Mouse (Mus musculus): ENCODE data around the gene Stk10. TPM values are rescaled to one million over a fixed set of nuclear protein-coding genes. Genes with fewer than 3 reads are reported as not detected.

Stk10 gene
- polyA plus RNA-seq, 1 experiment: 32.9 TPM

GRCm38 (mm10) chr11:32563660-32564059 lies 30.6 kb downstream of the Stk10 start:
- H3K27ac ChIP-seq (ENCODE audit: insufficient read depth, low read depth, low read length): peak overlapping the region; percentile 14
- TF ChIP-seq POLR2A (IDR thresholded peaks at IDR 0.05; ENCODE audit: borderline replicate concordance, low read depth, low read length) (no peak), CTCF (IDR thresholded peaks at IDR 0.05; ENCODE audit: low read depth, low read length) (no peak)
- H3K4me1 ChIP-seq (ENCODE audit: control insufficient read depth, insufficient read depth, low read length): peaks cover 73% of the 10 kb centered on the region
- H3K4me3 ChIP-seq (ENCODE audit: insufficient read depth, low read length): no peak overlapping the region

- Histone ChIP-seq H3K4me1 (ENCODE audit: control insufficient read depth, insufficient read depth, low read length) (peaks cover 67% of the 10 kb centered on the region), H3K27ac (ENCODE audit: insufficient read depth, low read depth, low read length) (peak overlapping the region; percentile 35), H3K4me3 (ENCODE audit: insufficient read depth, low read length) (no peak overlapping the region)
- TF ChIP-seq CTCF (IDR thresholded peaks at IDR 0.05; ENCODE audit: low read depth, low read length): no peak
- TF ChIP-seq POLR2A (IDR thresholded peaks at IDR 0.05; ENCODE audit: borderline replicate concordance, low read depth, low read length): no peak
These were observed 31.5 kb downstream of the Stk10 start for GRCm38 (mm10) chr11:32564629-32565028.

GRCm38 (mm10) chr11:32565088-32565487 lies 32.0 kb downstream of the Stk10 start:
- no peak overlapping the region for H3K4me3 ChIP-seq (ENCODE audit: insufficient read depth, low read length)
- H3K27ac ChIP-seq (ENCODE audit: insufficient read depth, low read depth, low read length): peak overlapping the region; percentile 35
- H3K4me1 ChIP-seq (ENCODE audit: control insufficient read depth, insufficient read depth, low read length): peaks cover 64% of the 10 kb centered on the region
- TF ChIP-seq POLR2A (IDR thresholded peaks at IDR 0.05; ENCODE audit: borderline replicate concordance, low read depth, low read length) (no peak), CTCF (IDR thresholded peaks at IDR 0.05; ENCODE audit: low read depth, low read length) (no peak)

GRCm38 (mm10) chr11:32566184-32566583 lies 33.1 kb downstream of the Stk10 start:
- Histone ChIP-seq H3K4me1 (ENCODE audit: control insufficient read depth, insufficient read depth, low read length) (peaks cover 68% of the 10 kb centered on the region), H3K4me3 (ENCODE audit: insufficient read depth, low read length) (no peak overlapping the region), H3K27ac (ENCODE audit: insufficient read depth, low read depth, low read length) (no peak overlapping the region)
- TF ChIP-seq CTCF (IDR thresholded peaks at IDR 0.05; ENCODE audit: low read depth, low read length): no peak
- TF ChIP-seq POLR2A (IDR thresholded peaks at IDR 0.05; ENCODE audit: borderline replicate concordance, low read depth, low read length): no peak

GRCm38 (mm10) chr11:32567000-32567855 lies 34.1 kb downstream of the Stk10 start:
- H3K27ac ChIP-seq (ENCODE audit: insufficient read depth, low read depth, low read length): no peak overlapping the region
- TF ChIP-seq CTCF (IDR thresholded peaks at IDR 0.05; ENCODE audit: low read depth, low read length): no peak
- no peak for TF ChIP-seq POLR2A (IDR thresholded peaks at IDR 0.05; ENCODE audit: borderline replicate concordance, low read depth, low read length)
- H3K4me3 ChIP-seq (ENCODE audit: insufficient read depth, low read length): no peak overlapping the region
- peaks cover 68% of the 10 kb centered on the region for H3K4me1 ChIP-seq (ENCODE audit: control insufficient read depth, insufficient read depth, low read length)

GRCm38 (mm10) chr11:32568060-32568459 lies 35.0 kb downstream of the Stk10 start:
- Histone ChIP-seq H3K27ac (ENCODE audit: insufficient read depth, low read depth, low read length) (no peak overlapping the region), H3K4me3 (ENCODE audit: insufficient read depth, low read length) (no peak overlapping the region), H3K4me1 (ENCODE audit: control insufficient read depth, insufficient read depth, low read length) (peaks cover 62% of the 10 kb centered on the region)
- TF ChIP-seq POLR2A (IDR thresholded peaks at IDR 0.05; ENCODE audit: borderline replicate concordance, low read depth, low read length): no peak

GRCm38 (mm10) chr11:32568637-32569293 lies 35.7 kb downstream of the Stk10 start:
- Histone ChIP-seq H3K4me3 (ENCODE audit: insufficient read depth, low read length) (no peak overlapping the region), H3K4me1 (ENCODE audit: control insufficient read depth, insufficient read depth, low read length) (peaks cover 56% of the 10 kb centered on the region), H3K27ac (ENCODE audit: insufficient read depth, low read depth, low read length) (no peak overlapping the region)
- TF ChIP-seq CTCF (IDR thresholded peaks at IDR 0.05; ENCODE audit: low read depth, low read length) (no peak), POLR2A (IDR thresholded peaks at IDR 0.05; ENCODE audit: borderline replicate concordance, low read depth, low read length) (no peak)

GRCm38 (mm10) chr11:32571103-32571502 lies 38.0 kb downstream of the Stk10 start:
- Histone ChIP-seq H3K4me3 (ENCODE audit: insufficient read depth, low read length) (no peak overlapping the region), H3K4me1 (ENCODE audit: control insufficient read depth, insufficient read depth, low read length) (peaks cover 37% of the 10 kb centered on the region)

GRCm38 (mm10) chr11:32573669-32574068 lies 40.6 kb downstream of the Stk10 start:
- H3K27ac ChIP-seq (ENCODE audit: insufficient read depth, low read depth, low read length): no peak overlapping the region
- H3K4me3 ChIP-seq (ENCODE audit: insufficient read depth, low read length): no peak overlapping the region
- no peak for TF ChIP-seq CTCF (IDR thresholded peaks at IDR 0.05; ENCODE audit: low read depth, low read length)
- TF ChIP-seq POLR2A (IDR thresholded peaks at IDR 0.05; ENCODE audit: borderline replicate concordance, low read depth, low read length): no peak
- H3K4me1 ChIP-seq (ENCODE audit: control insufficient read depth, insufficient read depth, low read length): peaks cover 14% of the 10 kb centered on the region

More at GRCm38 (mm10) chr11:32571103-32571502, 38.0 kb downstream of the Stk10 start:
- TF ChIP-seq CTCF (IDR thresholded peaks at IDR 0.05; ENCODE audit: low read depth, low read length) (no peak), POLR2A (IDR thresholded peaks at IDR 0.05; ENCODE audit: borderline replicate concordance, low read depth, low read length) (no peak)
- H3K27ac ChIP-seq (ENCODE audit: insufficient read depth, low read depth, low read length): no peak overlapping the region
